Mouse (Mus musculus): ENCODE data around the gene Znrf1. TPM values are rescaled to one million over a fixed set of nuclear protein-coding genes. Genes with fewer than 3 reads are reported as not detected.
"Not testable (repeated sequence)": the region's sequence is repeated elsewhere in the genome, so short reads cannot be mapped to it uniquely, and the experiment has no call there.

Gene Znrf1
- polyA plus RNA-seq, 1 experiment from 2014 or later = 14.0 TPM

- H3K4me2 ChIP-seq (ENCODE audit: low read depth, low read length) = no peak overlapping the region
- peaks cover 8% of the 10 kb centered on the region; the same call in 1 of the 2 replicates for H3K4me1 ChIP-seq (ENCODE audit: control insufficient read depth, insufficient read depth, low read length)
- no peak overlapping the region for H3K9ac ChIP-seq (ENCODE audit: low read length)
- H3K36me3 ChIP-seq (ENCODE audit: control insufficient read depth, insufficient read depth, low read length) = no peaks in the 10 kb centered on the region
- H3K4me3 ChIP-seq (replicated peaks; ENCODE audit: low read length) = no peak overlapping the region
- no peaks in the 10 kb centered on the region for H3K27me3 ChIP-seq (ENCODE audit: control insufficient read depth, insufficient read depth, low read length)
- no peak overlapping the region for H3K27ac ChIP-seq (ENCODE audit: low read length)
- H3K9me3 ChIP-seq (replicated peaks; ENCODE audit: control insufficient read depth, low read length) = no peaks in the 10 kb centered on the region
- peak; percentile 74 for ATAC-seq (ENCODE audit: insufficient read depth, low FRiP score)
These were observed 102.2 kb downstream of the Znrf1 start for GRCm38 (mm10) chr8:111638086-111638485.

- H3K4me1 ChIP-seq (ENCODE audit: control insufficient read depth, insufficient read depth, low read length) = peaks cover 8% of the 10 kb centered on the region; the same call in 1 of the 2 replicates
- no peak for ATAC-seq (ENCODE audit: insufficient read depth, low FRiP score)
- H3K4me2 ChIP-seq (ENCODE audit: low read depth, low read length) = no peak overlapping the region
- 89% methylated on average over 2 of the region's 2 CpGs for WGBS
- H3K9ac ChIP-seq (ENCODE audit: low read length) = no peak overlapping the region
- H3K4me3 ChIP-seq (replicated peaks; ENCODE audit: low read length) = no peak overlapping the region
- no peaks in the 10 kb centered on the region for H3K9me3 ChIP-seq (replicated peaks; ENCODE audit: control insufficient read depth, low read length)
- no peak overlapping the region for H3K27ac ChIP-seq (ENCODE audit: low read length)
- H3K27me3 ChIP-seq (ENCODE audit: control insufficient read depth, insufficient read depth, low read length) = no peaks in the 10 kb centered on the region
- H3K36me3 ChIP-seq (ENCODE audit: control insufficient read depth, insufficient read depth, low read length) = no peaks in the 10 kb centered on the region
These were observed 105.2 kb downstream of the Znrf1 start for GRCm38 (mm10) chr8:111641064-111641463.

GRCm38 (mm10) chr8:111642496-111642895, 106.6 kb downstream of the Znrf1 start:
- 0 out of 2 replicates have a peak, but pooled peaks have one; percentile 6 for ATAC-seq (ENCODE audit: insufficient read depth, low FRiP score)

GRCm38 (mm10) chr8:111642939-111643263, 107.0 kb downstream of the Znrf1 start:
- Histone ChIP-seq H3K4me2 (ENCODE audit: low read depth, low read length) (peak overlapping the region; percentile 57), H3K36me3 (ENCODE audit: control insufficient read depth, insufficient read depth, low read length) (no peaks in the 10 kb centered on the region), H3K4me3 (replicated peaks; ENCODE audit: low read length) (peak overlapping the region; percentile 67), H3K9me3 (replicated peaks; ENCODE audit: control insufficient read depth, low read length) (no peaks in the 10 kb centered on the region), H3K27me3 (ENCODE audit: control insufficient read depth, insufficient read depth, low read length) (no peaks in the 10 kb centered on the region), H3K4me1 (ENCODE audit: control insufficient read depth, insufficient read depth, low read length) (peaks cover 8% of the 10 kb centered on the region; the same call in 1 of the 2 replicates), H3K9ac (ENCODE audit: low read length) (peak overlapping the region; percentile 64), H3K27ac (ENCODE audit: low read length) (peak overlapping the region; percentile 94)
- peak; percentile 19; the same call in 1 of the 2 replicates for ATAC-seq (ENCODE audit: insufficient read depth, low FRiP score)
- 6% methylated on average over 5 of the region's 5 CpGs for WGBS

More at GRCm38 (mm10) chr8:111642496-111642895, 106.6 kb downstream of the Znrf1 start:
- peak overlapping the region; percentile 64 for H3K9ac ChIP-seq (ENCODE audit: low read length)
- no peaks in the 10 kb centered on the region for H3K36me3 ChIP-seq (ENCODE audit: control insufficient read depth, insufficient read depth, low read length)
- H3K9me3 ChIP-seq (replicated peaks; ENCODE audit: control insufficient read depth, low read length) = no peaks in the 10 kb centered on the region
- H3K4me2 ChIP-seq (ENCODE audit: low read depth, low read length) = peak overlapping the region; percentile 57
- no peaks in the 10 kb centered on the region for H3K27me3 ChIP-seq (ENCODE audit: control insufficient read depth, insufficient read depth, low read length)
- peak overlapping the region; percentile 67 for H3K4me3 ChIP-seq (replicated peaks; ENCODE audit: low read length)
- 31% methylated on average over 5 of the region's 5 CpGs for WGBS
- H3K4me1 ChIP-seq (ENCODE audit: control insufficient read depth, insufficient read depth, low read length) = peaks cover 8% of the 10 kb centered on the region; the same call in 1 of the 2 replicates
- H3K27ac ChIP-seq (ENCODE audit: low read length) = peak overlapping the region; percentile 94

GRCm38 (mm10) chr8:111643264-111644141, 107.6 kb downstream of the Znrf1 start, which contains the start of gene Zfp1:
TSS of gene Zfp1 (plus strand) at chr8:111643401.
- peak; percentile 97 for ATAC-seq (ENCODE audit: insufficient read depth, low FRiP score)
- Histone ChIP-seq H3K27ac (ENCODE audit: low read length) (peak within 1 kb of the TSS; percentile 94), H3K4me1 (ENCODE audit: control insufficient read depth, insufficient read depth, low read length) (peaks cover 12% of the 10 kb centered on the region; the same call in 1 of the 2 replicates), H3K4me2 (ENCODE audit: low read depth, low read length) (peak within 1 kb of the TSS; percentile 57), H3K9me3 (replicated peaks; ENCODE audit: control insufficient read depth, low read length) (no peaks in the 10 kb centered on the region), H3K27me3 (ENCODE audit: control insufficient read depth, insufficient read depth, low read length) (no peaks in the 10 kb centered on the region), H3K4me3 (replicated peaks; ENCODE audit: low read length) (peak within 1 kb of the TSS; percentile 67), H3K36me3 (ENCODE audit: control insufficient read depth, insufficient read depth, low read length) (no peaks in the 10 kb centered on the region), H3K9ac (ENCODE audit: low read length) (peak within 1 kb of the TSS; percentile 85)
- WGBS = under 1% methylated on average over 74 of the region's 75 CpGs

- Histone ChIP-seq H3K4me2 (ENCODE audit: low read depth, low read length) (peak overlapping the region; percentile 57), H3K4me3 (replicated peaks; ENCODE audit: low read length) (peak overlapping the region; percentile 67), H3K9ac (ENCODE audit: low read length) (peak overlapping the region; percentile 85; the same call in 1 of the 2 replicates), H3K4me1 (ENCODE audit: control insufficient read depth, insufficient read depth, low read length) (peaks cover 19% of the 10 kb centered on the region; the same call in 1 of the 2 replicates), H3K27ac (ENCODE audit: low read length) (peak overlapping the region; percentile 94)
- H3K36me3 ChIP-seq (ENCODE audit: control insufficient read depth, insufficient read depth, low read length); H3K9me3 ChIP-seq (replicated peaks; ENCODE audit: control insufficient read depth, low read length); ATAC-seq (ENCODE audit: insufficient read depth, low FRiP score); H3K27me3 ChIP-seq (ENCODE audit: control insufficient read depth, insufficient read depth, low read length): not testable (repeated sequence)
- WGBS = 44% methylated on average over 12 of the region's 12 CpGs
These were observed 108.6 kb downstream of the Znrf1 start for GRCm38 (mm10) chr8:111644286-111645051.

- 94% methylated on average over 8 of the region's 8 CpGs for WGBS
- Histone ChIP-seq H3K4me3 (replicated peaks; ENCODE audit: low read length) (no peak overlapping the region), H3K36me3 (ENCODE audit: control insufficient read depth, insufficient read depth, low read length) (no peaks in the 10 kb centered on the region), H3K27me3 (ENCODE audit: control insufficient read depth, insufficient read depth, low read length) (no peaks in the 10 kb centered on the region), H3K4me1 (ENCODE audit: control insufficient read depth, insufficient read depth, low read length) (peaks cover 19% of the 10 kb centered on the region; the same call in 1 of the 2 replicates), H3K27ac (ENCODE audit: low read length) (no peak overlapping the region), H3K9me3 (replicated peaks; ENCODE audit: control insufficient read depth, low read length) (no peaks in the 10 kb centered on the region), H3K9ac (ENCODE audit: low read length) (no peak overlapping the region), H3K4me2 (ENCODE audit: low read depth, low read length) (no peak overlapping the region)
- no peak for ATAC-seq (ENCODE audit: insufficient read depth, low FRiP score)
These were observed 109.8 kb downstream of the Znrf1 start for GRCm38 (mm10) chr8:111645715-111646114.

GRCm38 (mm10) chr8:111648834-111649233, 112.9 kb downstream of the Znrf1 start:
- WGBS = 73% methylated on average over 2 of the region's 2 CpGs
- no peaks in the 10 kb centered on the region for H3K27me3 ChIP-seq (ENCODE audit: control insufficient read depth, insufficient read depth, low read length)
- H3K9me3 ChIP-seq (replicated peaks; ENCODE audit: control insufficient read depth, low read length) = no peaks in the 10 kb centered on the region
- H3K4me2 ChIP-seq (ENCODE audit: low read depth, low read length) = no peak overlapping the region
- no peak for ATAC-seq (ENCODE audit: insufficient read depth, low FRiP score)
- H3K27ac ChIP-seq (ENCODE audit: low read length) = no peak overlapping the region
- H3K4me3 ChIP-seq (replicated peaks; ENCODE audit: low read length) = no peak overlapping the region
- H3K36me3 ChIP-seq (ENCODE audit: control insufficient read depth, insufficient read depth, low read length) = no peaks in the 10 kb centered on the region
- no peak overlapping the region for H3K9ac ChIP-seq (ENCODE audit: low read length)
- H3K4me1 ChIP-seq (ENCODE audit: control insufficient read depth, insufficient read depth, low read length) = peaks cover 11% of the 10 kb centered on the region; the same call in 1 of the 2 replicates

All from stomach, embryonic 16.5 days (tissue).